Mouse (Mus musculus) A20 (cell line): ENCODE data around the gene Gm11634.
"Not testable (repeated sequence)": the region's sequence is repeated elsewhere in the genome, so short reads cannot be mapped to it uniquely, and the experiment has no call there.

Experiments used
- DNase-seq: peaks from one replicate; pipeline ENCODE4 v3.0.0-alpha.2; 2011; ENCODE audit warnings: low read depth, low spot score

Gm11634 gene

DNA sequence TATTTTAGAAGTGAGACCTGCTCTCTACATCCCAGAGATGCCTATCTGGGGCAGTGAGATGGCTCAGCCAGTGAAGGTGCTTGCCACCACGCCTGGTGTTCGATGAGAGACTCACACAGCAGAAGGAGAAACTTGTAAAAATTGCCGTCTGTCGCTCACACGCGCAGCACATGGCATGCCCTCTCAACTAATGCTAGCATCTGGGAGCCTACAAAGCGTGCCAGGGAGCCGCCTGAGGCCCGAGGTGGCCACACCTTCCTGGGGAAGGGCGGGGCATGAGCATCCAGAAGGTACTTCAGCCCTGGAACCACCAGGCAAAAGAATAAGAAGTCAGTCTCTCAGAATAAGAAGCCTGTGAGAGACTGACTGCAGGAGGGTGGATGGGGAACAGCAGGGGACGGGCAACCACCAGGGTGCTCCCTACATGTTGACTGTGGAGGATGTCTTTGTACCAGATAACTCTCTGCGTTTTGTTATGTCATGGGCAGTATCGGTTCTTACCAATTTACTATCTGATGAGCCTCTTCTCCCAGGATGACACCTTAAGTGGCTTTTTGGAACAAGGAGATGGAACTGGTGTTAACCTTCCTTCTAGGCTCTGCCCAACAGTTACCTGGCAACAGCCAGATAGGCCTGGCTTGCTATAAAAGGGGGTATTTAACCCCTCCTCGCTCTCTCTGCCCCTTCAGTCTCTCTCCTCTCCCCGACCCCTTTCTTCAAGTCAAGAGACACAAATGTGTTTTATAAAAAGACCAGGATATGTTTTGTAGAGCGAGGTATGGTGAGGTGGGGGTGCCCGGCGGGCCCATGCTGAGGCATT, 18.1 kb upstream of the Gm11634 start:
- no peak for DNase-seq

DNA sequence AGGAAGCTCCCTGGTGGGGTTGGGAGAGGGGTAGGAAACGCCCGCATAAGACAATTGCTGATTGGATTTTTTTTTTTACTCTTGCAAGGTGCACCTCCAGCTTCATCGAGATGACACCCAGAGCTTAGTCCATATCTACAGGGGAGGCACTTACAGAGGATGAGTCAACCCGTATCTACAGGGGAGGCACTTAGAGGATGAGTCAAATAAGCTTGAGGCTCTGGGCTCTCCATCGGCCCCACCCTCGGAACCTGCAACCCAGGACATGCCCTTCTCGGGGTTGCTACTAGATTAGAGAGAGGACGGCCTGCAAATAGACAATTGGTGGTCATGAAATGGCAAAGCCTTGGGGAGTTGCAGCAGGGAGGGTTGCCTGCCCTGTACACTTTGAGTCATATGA, 17.0 kb upstream of the Gm11634 start:
- DNase-seq = no peak

DNA sequence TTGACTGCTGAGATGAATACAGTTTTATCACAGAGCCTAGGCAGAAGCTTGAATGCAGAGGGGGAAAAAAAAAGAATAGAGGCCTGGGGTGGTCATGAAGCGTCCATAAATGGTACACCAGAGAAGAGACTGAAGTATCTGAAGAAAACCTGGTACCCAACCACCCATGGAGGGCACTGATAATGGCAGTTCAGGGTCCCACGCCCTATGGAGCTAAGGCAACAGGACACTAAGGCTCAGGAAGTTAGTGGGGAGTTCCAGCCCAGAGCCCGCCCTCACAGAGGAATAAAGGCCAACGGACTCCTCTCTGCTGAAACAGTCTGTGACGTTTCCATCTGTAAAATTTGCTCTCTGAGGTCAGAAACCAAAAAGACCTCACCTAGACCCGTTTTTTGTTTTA, 16.3 kb upstream of the Gm11634 start:
- no peak for DNase-seq

DNA sequence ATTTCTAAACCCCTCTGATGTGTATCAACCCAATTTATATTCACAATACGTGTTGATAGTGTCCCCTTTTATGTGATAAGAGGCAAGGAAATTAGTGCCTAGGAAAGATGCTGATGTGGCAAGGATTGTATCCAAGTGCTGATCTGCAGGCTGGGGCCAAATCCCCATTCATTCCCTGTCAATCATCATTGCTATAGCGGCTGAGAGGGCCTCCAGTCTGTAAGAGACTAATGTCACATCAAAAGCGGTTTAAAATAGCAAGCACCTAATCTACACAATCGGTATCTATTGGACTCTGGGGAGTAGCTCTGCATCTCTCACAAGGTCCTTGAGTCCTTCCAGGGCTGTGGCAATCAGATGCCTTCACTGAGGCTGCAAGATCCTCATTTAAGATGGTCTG, 15.1 kb upstream of the Gm11634 start:
- DNase-seq = no peak

DNA sequence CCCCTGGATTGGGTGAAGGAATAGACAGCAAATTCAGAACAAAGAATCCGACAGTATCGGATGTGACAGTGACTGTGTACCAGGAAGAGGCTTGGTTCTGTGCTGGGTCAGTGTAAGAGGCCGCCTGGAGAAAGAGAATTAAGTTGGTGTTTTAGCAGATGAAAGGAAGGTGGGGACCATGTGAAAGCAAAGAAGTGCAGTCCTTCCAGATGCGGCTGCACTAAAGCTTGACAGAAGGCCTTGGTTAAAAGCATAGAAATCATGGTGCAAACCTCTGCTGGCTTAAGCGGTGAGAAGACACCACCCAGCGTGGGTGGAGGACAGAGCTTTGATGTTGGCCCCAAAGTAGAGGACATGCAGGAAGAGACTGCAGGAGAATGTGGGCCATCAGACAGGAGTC, 14.5 kb upstream of the Gm11634 start:
- DNase-seq = no peak

DNA sequence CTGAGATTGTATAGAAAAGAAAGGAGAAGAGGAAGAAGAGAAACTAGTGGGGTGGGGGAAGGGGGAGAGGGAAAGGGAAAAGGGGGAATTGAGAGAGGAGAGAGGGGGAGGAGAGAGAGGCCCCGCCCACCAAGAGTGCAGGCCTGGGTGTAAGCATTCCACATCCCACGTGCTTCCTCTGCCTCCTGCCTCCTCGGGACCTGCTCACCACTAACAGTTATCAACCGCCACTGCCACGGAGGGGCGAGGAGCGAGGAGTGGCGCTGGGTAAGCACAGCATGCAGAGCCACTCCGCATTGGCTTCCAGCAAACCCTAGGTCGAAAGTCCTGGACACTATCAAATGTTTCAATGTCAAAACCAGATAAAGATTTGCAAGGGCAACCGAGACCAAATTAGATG, 11.4 kb upstream of the Gm11634 start:
- no peak for DNase-seq

DNA sequence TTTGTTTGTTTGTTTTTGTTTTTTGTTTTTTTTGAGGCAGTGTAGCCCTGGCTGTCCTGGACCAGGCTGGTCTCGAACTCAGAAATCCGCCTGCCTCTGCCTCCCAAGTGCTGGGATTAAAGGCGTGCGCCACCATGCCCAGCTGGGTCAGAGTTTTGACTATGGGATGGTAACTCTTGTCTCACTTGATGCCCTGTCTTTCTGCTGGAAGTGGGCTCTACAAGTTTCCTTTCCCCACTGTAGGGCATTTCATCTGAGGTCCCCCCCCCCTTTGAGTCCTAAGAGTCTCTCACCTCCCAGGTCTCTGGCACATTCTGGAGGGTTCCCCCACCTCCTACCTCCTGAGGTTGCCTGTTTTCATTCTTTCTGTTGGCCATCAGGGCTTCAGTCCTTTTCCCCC, 8.1 kb upstream of the Gm11634 start:
- DNase-seq = not testable (repeated sequence)

DNA sequence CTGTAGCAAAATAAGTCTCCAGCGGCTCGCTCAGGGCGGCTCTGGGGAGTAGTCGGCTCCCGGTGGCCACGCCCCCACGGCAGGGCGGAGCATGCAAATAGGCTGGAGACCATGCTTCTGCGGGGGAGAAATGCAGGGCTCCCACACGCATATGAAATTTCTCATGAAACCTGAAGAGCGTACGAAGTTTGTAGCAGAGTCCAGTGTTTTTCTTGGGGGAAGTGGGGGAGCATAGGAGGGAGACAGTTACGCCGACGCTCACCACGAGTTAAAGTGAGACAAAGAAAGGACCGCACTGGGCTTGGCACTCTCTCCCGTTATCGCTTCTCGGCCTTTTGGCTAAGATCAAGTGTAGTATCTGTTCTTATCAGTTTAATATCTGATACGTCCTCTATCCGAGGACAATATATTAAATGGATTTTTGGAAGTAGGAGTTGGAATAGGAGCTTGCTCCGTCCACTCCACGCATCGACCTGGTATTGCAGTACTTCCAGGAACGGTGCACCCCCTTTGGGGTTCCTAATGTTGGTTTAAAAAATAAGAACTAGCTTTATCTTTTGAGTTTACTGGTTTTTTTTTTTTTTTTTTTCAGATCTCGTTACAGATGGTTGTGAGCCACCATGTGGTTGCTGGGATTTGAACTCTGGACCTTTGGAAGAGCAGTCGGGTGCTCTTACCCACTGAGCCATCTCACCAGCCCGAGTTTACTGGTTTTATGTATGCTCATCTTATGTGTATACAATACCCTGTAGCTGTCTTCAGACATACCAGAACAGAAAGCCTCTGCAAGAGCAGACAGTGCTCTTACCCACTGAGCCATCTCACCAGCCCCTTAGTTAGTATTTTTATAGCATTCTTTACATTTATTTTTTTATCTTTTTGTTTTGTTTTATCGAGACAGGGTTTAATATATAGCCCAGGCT, 5.7 kb upstream of the Gm11634 start:
- peak; percentile 94 for DNase-seq

DNA sequence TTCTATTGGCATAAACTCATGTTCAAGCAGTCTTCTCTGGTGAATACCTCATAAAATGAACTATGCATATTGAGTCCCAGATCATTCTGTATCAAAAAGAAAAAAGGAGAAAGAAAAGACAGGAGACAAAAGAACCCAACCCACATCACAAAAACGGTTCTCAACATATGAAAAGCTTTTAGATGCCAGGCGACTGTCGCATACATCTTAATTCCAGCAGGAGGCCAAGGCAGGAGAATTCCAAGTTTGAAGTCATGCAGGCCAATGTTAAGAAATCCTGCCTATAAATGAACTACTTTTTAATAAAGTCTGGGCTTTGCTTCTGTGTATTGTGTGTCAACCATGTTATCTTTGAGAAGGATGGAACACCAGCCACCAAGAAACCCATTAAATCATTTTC, 5.1 kb upstream of the Gm11634 start:
- no peak for DNase-seq

DNA sequence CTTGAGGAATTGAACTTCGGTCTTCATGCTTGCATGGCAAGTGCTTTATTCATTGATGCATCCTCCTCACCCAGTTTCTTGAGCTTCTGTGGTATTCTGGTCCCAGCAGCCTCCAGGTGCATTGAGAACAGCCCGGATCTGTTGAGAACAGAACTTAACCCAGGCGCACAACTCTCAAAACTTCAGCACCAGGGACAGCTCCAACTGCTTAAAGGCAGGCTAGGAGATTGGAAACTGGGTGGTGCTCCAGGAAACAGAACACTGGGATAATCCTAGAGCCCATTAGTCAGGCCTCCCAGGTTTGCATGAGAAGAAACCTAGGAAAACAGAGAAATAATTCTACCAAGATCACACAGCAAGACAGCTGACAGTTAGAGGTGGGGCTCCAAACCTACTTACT, 3.4 kb upstream of the Gm11634 start:
- peak; percentile 64 for DNase-seq

DNA sequence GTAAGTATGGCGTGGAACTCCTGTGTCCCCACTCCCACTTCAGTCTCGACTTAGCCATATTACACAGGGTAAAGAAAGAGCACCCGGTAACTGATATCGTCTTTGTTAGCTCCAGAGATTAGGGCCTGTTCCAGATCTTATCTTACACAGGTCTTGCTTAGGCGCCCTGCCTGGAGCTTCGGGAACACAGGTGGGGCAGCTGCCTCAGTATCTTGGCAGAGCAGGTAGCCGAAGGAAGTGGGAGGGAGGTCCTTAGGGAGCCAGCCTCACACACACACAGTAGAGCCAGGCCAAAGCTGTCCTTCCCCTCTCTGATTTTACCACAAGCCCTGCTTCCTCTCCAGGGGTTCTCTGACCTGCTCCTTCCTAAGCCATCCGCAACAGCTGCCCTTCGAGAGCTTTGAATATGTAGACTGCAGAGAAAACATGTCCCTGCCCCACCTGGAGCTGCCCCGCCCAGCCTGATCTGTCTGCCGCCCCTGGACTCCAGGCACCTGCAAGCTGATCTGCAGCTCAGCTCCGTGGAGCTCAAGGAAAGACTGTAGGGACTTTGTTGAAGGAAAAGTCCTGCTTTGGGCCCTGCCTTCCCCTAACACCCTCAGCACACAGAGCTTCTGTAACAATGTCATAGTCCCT, 8.9 kb downstream of the Gm11634 start:
- DNase-seq = no peak

DNA sequence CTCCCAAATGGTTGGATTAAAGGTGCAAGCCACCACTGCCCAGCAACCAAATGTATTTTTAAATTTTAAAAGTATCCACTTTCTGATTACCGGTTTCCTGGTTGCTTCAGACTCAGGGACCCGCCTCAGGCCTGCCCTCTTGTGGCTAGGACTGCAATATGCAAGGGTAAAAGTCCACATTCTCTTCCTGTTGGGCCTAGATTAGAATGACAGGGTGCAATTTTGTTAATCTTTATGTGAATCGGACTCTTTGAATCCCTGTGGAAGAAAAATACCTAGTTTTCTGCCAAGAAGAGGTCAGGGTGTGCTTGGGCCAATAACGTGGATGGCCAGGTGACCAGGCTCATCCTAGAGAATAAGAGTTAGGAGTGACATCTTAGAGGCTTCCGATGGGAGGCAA, 9.6 kb downstream of the Gm11634 start:
- DNase-seq = peak; percentile 77

DNA sequence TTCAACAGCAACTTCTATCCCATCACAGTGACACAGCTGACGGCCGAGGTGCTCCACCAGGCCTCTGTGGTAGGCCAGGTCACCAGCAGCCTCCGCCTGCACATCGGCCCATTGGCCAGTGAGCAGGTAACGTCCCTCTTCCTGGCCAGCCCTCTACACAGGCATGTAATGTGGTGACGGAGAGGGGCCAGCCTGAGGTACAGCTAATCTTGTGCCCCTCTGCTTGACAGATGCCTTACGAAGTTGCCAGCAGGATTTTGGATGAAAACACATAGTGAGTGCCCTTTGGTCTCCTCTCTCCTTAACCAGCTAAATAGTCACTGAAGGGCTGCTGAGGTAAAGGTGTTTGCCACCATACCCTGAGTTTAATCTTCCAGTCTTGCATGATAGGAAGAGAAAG, 10.2 kb downstream of the Gm11634 start:
- no peak for DNase-seq

DNA sequence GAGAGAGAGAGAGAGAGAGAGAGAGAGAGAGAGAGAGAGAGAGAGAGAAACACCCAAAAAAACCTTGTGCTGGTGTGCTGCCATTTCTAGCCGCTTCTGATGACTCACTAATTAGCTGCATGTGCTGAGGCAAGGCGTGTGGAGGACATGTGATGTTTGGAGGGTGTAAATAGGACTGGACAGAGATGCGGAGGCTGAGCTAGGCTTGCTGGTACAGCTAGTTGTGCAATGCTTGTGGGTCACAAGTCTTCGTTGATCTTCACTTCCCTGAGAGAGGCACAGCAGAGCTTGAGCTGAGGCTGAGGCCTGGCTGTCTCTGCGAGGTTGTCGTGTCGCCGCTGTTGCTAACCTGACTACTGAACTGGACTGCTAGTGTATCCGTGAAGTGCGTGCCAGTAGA, 11.4 kb downstream of the Gm11634 start:
- no peak for DNase-seq

DNA sequence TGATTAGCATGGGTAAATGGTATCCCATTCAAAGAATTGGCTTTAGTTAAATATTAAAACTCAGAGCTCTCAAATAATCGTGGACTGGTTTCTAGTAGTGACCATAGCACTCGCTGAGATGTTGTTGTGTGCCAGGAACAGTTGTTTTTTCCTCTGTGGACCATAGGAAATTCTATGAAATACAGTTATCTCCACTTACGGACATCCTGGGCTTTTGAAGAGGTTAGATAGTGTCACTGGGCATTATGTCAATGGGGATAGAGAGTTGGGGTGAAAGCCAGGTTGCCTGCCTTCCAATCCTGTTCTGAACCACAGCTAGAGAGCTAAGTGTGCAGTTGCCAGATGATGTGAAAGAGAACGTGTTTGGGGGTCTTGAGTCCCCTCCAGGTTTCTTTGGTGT, 13.3 kb downstream of the Gm11634 start:
- no peak for DNase-seq

DNA sequence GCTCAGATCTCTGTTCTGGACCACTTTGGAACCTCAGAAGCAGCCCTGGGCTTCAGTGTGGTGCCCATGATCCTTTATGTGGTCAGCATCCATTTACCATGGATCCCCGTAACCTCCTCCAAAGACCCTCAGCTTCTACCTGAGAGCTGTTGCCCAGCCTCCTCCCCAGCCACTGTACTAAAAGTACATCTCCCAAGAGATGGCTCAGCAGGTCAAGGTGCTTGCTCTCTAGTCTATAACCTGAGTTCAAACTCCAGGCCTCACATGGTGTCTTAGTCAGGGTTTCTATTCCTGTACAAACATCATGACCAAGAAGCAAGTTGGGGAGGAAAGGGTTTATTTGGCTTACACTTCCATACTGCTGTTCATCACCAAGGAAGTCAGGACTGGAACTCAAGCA, 14.0 kb downstream of the Gm11634 start:
- DNase-seq = not testable (repeated sequence)

DNA sequence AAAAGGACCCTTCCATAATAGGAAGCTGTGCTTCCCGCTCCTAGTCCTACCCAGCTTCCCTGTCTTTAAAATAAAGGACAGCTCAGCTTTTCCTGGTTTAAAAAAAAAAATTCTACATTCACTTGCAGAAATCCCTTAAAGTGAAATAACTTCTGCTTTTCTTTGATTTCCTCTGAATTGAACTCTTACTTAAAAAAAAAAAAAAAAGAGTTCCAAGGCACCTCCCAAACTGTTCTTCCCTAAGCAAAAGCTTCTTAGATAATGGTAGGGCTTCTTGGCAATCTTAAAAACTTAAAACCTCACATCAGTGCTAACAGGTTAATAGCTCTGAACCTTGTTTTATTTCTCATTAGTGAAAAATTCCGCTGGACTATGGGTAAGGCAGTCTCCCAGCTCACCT, 15.9 kb downstream of the Gm11634 start:
- no peak for DNase-seq

DNA sequence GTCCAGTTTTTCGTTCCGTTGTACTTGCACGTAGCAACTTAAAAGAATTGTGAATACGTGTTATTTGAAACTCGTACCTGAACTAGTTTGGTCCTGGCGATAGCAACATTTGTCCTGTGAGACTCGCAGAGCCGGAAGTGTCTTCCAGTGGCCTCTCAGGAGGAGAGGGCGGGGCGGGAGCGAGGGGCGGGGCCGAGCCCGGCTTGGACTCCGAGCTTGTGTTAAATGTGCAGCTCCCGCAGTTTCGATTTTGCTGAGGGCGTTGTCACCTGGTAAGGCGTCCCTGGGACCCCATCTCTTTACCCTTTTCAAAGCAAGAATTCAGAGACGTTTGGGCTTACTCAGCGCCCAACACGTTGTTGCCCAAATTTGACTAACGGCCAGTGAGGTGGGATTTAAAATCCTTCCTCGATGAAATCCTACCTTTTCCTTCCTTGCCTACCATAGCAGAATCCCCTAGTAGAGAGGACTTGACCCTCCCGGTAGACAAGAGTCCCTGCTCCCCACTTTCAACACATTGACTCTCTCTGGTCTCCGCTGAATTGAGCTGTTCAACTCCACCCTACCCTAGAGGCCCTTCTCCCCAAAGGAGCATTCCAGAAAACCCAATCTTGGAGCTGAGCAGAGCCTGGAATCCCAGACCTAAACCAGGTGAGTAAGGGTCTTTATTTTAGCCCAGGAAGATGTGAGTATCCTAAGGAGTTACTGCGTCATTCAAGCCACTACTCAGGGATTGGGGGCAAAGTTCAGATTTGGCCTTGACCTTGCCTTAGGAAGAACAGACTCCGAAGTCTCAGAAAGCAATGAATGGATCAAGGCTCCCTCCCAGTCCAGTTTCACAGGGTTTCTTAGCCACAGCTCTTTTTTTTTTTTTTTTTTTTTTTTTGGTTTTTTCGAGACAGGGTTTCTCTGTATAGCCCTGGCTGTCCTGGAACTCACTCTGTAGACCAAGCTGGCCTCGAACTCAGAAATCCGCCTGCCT, 16.7 kb downstream of the Gm11634 start, which contains the start of gene Tmem106a:
Gene Tmem106a (plus strand): TSS at position 189 of the 982 bp plus-strand sequence.
- no peak for DNase-seq

DNA sequence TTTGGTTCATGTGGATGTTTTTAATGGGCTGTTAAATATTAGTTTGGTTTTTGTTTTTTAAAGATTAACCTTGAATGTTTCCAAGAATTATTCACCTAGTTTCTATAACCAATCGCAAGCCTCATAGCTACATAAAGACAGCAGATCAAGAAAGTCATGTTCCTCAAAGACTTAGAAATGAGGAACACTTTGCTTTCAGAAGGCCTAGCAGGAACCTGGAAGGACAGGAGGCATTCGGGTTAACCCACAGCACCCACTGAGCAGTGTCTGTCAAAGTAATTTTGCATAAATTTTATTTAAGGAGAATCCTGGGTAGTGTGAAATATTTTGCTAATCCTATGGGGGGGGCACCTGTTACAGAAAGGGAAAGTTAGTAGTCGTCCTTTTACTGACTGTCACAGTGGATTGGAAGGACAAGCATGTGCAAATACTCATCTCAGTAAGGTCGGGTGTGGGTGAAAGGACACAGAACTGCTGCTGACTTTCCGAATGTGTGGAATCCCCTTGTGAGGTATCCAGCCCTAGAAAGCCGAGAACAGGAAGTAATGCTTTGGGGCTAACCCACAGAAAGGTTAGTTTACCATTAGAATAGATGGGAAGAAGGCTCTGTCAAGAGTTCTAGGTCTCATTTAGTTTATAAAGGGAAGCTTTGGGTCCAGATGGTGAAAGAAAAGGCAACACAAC, 17.8 kb downstream of the Gm11634 start:
- DNase-seq = no peak

DNA sequence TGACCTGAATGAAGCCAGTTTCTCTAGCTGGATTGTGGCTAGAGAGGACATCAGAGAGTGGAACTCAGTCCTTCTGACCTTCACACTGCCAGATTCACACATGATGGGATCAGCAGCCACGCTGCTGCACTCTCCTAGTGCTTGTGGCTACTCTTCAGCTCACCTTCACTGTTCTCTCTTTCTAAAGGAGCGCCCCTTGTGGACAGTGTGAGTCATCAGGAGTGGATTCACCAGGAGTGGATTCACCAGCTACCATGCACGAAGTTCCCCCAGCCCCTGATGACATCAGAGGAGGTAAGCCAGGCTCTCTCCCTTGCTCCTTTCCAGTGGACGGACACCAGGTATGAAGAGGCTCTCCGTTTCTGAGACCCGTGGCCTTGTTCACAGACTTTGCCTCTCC, 22.9 kb downstream of the Gm11634 start:
- DNase-seq = peak; percentile 14
